Mouse (Mus musculus): ENCODE data around the gene Trip13. TPM values are rescaled to one million over a fixed set of nuclear protein-coding genes. Genes with fewer than 3 reads are reported as not detected.

The Trip13 gene
- polyA plus RNA-seq, 1 experiment from 2014 or later: 44.4 TPM

DNA sequence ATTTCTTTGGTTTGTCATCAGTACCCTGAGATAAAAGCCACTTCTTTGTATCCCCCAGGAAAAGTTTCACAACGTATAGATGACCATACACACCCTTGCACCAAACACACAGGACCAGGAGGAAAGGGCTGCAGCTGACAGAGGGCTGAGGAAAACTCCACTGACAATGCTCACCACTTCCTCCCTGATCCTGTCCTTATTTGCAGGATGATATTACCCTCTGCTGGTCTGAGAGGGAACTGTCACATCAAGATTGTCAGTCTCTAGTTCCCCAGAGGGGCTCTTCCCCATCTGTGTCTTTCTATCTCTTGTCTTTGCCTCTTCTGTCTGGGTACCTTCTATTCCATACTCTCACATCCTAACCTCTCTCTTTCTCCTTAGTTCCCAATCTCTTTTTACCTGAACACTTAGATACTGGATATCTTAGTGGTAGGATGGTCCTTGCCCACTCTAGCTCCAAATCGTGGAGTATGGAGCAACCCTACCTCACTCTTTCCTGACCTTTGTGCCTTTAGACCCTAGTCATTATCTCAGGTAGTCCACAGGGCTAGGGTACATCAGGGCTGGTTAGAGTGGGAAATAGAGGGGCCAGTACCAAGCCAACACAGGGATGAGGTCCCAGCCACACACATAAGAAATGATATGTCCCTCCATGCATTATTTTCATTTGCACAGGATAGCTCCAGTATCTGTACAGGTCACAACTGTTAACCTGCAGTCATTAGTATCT is 29.7 kb downstream of the Trip13 start:
- WGBS: 63% methylated on average over 2 of the region's 2 CpGs
- no peak overlapping the region for H3K4me2 ChIP-seq (replicated peaks; ENCODE audit: low read depth, low read length)
- no peak overlapping the region for H3K4me3 ChIP-seq (ENCODE audit: low read depth, low read length)
- H3K9ac ChIP-seq (replicated peaks; ENCODE audit: low read depth, low read length): no peak overlapping the region
- peaks cover 7% of the 10 kb centered on the region; the same call in 1 of the 2 replicates for H3K36me3 ChIP-seq (ENCODE audit: control insufficient read depth, insufficient read depth, low read length)
- H3K9me3 ChIP-seq (ENCODE audit: control insufficient read depth, low read depth, low read length): no peaks in the 10 kb centered on the region
- H3K27me3 ChIP-seq (ENCODE audit: control insufficient read depth, insufficient read depth, low read length): no peaks in the 10 kb centered on the region
- H3K4me1 ChIP-seq (ENCODE audit: control insufficient read depth, insufficient read depth, low read length): no peaks in the 10 kb centered on the region
- H3K27ac ChIP-seq (ENCODE audit: low read length): no peak overlapping the region
- ATAC-seq (ENCODE audit: insufficient number of reproducible peaks, insufficient read depth, low FRiP score, low read depth): no peak

DNA sequence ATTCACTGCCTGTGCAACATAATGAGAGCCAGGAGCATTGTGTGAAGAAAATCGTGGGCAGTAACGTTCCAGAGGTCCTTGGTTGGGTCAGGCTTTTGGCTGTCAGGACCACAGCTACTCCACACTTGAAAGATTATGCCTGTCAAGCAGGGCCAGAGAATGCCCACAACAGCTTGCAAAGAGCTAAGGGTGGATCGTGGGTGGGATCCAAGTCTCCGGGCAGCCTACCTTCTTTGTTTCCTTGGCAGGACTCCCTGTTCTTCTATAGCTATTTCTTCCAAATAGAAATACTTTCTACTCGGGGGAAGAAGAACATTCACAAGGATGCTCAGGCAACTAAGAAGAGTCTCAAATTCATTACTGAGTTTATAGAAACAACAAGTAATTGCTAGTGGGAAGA is 30.4 kb downstream of the Trip13 start:
- no peaks in the 10 kb centered on the region for H3K27me3 ChIP-seq (ENCODE audit: control insufficient read depth, insufficient read depth, low read length)
- no peak overlapping the region for H3K27ac ChIP-seq (ENCODE audit: low read length)
- no peaks in the 10 kb centered on the region for H3K9me3 ChIP-seq (ENCODE audit: control insufficient read depth, low read depth, low read length)
- WGBS: 88% methylated on average over 5 of the region's 5 CpGs
- no peak overlapping the region for H3K9ac ChIP-seq (replicated peaks; ENCODE audit: low read depth, low read length)
- H3K4me3 ChIP-seq (ENCODE audit: low read depth, low read length): no peak overlapping the region
- H3K4me2 ChIP-seq (replicated peaks; ENCODE audit: low read depth, low read length): no peak overlapping the region
- no peak for ATAC-seq (ENCODE audit: insufficient number of reproducible peaks, insufficient read depth, low FRiP score, low read depth)
- peaks cover 6% of the 10 kb centered on the region; the same call in 1 of the 2 replicates for H3K36me3 ChIP-seq (ENCODE audit: control insufficient read depth, insufficient read depth, low read length)
- H3K4me1 ChIP-seq (ENCODE audit: control insufficient read depth, insufficient read depth, low read length): no peaks in the 10 kb centered on the region

DNA sequence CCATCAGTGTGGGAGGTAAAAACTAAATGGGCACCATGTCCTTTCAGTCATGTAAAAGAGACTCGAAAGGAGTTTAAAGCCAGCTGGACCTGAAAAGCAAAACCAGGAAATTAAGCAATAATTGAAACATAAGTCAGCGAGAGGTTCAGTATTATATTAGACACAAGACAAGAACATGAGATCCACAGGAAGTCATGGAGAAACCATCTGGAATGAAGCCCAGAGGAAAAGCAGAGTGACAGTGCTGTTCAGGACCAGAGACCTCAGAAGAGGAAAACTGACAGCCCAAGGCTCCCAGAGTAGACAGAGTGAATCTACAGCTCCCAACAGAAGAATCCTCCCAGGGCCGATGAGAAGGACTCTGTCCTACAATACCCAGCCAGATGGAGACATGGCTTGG is 40.0 kb downstream of the Trip13 start:
- Histone ChIP-seq H3K9me3 (ENCODE audit: control insufficient read depth, low read depth, low read length) (no peaks in the 10 kb centered on the region), H3K4me3 (ENCODE audit: low read depth, low read length) (no peak overlapping the region), H3K9ac (replicated peaks; ENCODE audit: low read depth, low read length) (no peak overlapping the region), H3K4me2 (replicated peaks; ENCODE audit: low read depth, low read length) (no peak overlapping the region), H3K4me1 (ENCODE audit: control insufficient read depth, insufficient read depth, low read length) (peaks cover 3% of the 10 kb centered on the region; the same call in 1 of the 2 replicates), H3K27me3 (ENCODE audit: control insufficient read depth, insufficient read depth, low read length) (no peaks in the 10 kb centered on the region), H3K36me3 (ENCODE audit: control insufficient read depth, insufficient read depth, low read length) (no peaks in the 10 kb centered on the region), H3K27ac (ENCODE audit: low read length) (no peak overlapping the region)
- 74% methylated on average over 3 of the region's 3 CpGs for WGBS
- no peak for ATAC-seq (ENCODE audit: insufficient number of reproducible peaks, insufficient read depth, low FRiP score, low read depth)

DNA sequence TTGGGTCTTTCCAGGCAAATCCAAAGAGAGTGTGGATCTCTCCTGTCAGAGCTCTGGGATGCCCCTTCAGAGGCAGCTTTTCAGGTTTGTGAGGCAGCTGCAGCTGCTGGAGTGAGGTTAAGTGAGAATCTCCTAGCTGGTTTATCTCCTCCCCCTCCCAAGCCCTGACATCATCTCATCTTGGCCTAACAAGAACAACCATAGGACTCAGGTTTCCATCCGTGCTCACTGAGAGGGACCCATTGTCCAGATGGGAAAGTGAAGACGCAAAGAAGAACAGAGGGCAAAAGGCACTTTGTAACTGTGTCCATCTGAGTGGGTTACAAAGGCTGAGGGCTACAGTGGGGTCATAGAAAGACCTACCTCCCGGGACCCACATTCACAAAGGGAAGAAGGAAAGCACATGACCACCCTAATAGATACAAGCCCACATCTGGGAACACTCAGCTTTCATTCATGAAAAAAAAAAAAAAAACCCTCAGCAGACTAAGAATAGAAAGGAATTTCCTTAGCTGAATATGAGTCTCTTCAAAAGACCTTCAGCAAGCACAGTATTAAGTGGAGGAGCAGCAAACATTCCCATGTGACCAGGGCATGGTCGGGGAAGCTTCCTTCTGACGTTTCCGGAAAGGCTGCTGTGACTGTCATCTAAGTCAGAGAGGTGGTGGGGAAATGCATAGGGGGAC is 44.9 kb downstream of the Trip13 start:
- peak; percentile 80; the same call in 1 of the 2 replicates for ATAC-seq (ENCODE audit: insufficient number of reproducible peaks, insufficient read depth, low FRiP score, low read depth)
- Histone ChIP-seq H3K4me2 (replicated peaks; ENCODE audit: low read depth, low read length) (no peak overlapping the region), H3K36me3 (ENCODE audit: control insufficient read depth, insufficient read depth, low read length) (no peaks in the 10 kb centered on the region)

DNA sequence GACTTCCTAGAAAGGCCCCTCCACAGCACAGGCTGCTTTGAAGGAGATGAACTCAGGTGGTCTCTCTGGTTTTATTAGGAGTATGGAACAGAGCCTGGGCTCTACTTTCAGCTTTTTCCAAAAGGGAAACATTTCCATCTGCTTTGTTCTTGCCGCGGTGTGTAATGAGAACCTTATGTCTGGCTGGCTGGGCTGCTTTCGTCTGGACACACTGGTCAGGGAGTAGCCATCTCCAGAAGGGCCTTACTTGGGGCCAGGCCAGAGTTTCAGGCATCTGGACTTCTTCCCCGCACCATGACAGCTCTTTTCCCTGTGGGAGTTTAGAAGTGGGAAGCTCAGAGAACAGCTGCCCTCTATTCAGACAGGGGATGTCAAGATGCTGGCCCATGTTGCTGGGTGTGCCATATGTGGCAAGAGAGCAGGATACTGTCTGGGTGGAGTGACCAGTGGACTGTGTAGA is 50.1 kb downstream of the Trip13 start:
- 35% methylated on average over 4 of the region's 4 CpGs for WGBS
- Histone ChIP-seq H3K9ac (replicated peaks; ENCODE audit: low read depth, low read length) (no peak overlapping the region), H3K4me3 (ENCODE audit: low read depth, low read length) (no peak overlapping the region), H3K4me2 (replicated peaks; ENCODE audit: low read depth, low read length) (no peak overlapping the region), H3K36me3 (ENCODE audit: control insufficient read depth, insufficient read depth, low read length) (no peaks in the 10 kb centered on the region), H3K27me3 (ENCODE audit: control insufficient read depth, insufficient read depth, low read length) (no peaks in the 10 kb centered on the region), H3K4me1 (ENCODE audit: control insufficient read depth, insufficient read depth, low read length) (peaks cover 8% of the 10 kb centered on the region; the same call in 1 of the 2 replicates), H3K9me3 (ENCODE audit: control insufficient read depth, low read depth, low read length) (no peaks in the 10 kb centered on the region), H3K27ac (ENCODE audit: low read length) (no peak overlapping the region; the same call in 1 of the 2 replicates)
- ATAC-seq (ENCODE audit: insufficient number of reproducible peaks, insufficient read depth, low FRiP score, low read depth): peak; percentile 78; the same call in 1 of the 2 replicates

More for the DNA sequence above, 44.9 kb downstream of the Trip13 start:
- Histone ChIP-seq H3K27ac (ENCODE audit: low read length) (peak overlapping the region; percentile 66; the same call in 1 of the 2 replicates), H3K9ac (replicated peaks; ENCODE audit: low read depth, low read length) (no peak overlapping the region), H3K9me3 (ENCODE audit: control insufficient read depth, low read depth, low read length) (no peaks in the 10 kb centered on the region), H3K4me1 (ENCODE audit: control insufficient read depth, insufficient read depth, low read length) (peaks cover 9% of the 10 kb centered on the region; the same call in 1 of the 2 replicates), H3K27me3 (ENCODE audit: control insufficient read depth, insufficient read depth, low read length) (no peaks in the 10 kb centered on the region), H3K4me3 (ENCODE audit: low read depth, low read length) (no peak overlapping the region)
- 34% methylated on average over 6 of the region's 6 CpGs for WGBS

GRCm38 (mm10) chr13:73886601-73887000 is 51.0 kb downstream of the Trip13 start:
- Histone ChIP-seq H3K9ac (replicated peaks; ENCODE audit: low read depth, low read length) (no peak overlapping the region), H3K36me3 (ENCODE audit: control insufficient read depth, insufficient read depth, low read length) (no peaks in the 10 kb centered on the region), H3K4me3 (ENCODE audit: low read depth, low read length) (no peak overlapping the region), H3K27ac (ENCODE audit: low read length) (no peak overlapping the region), H3K27me3 (ENCODE audit: control insufficient read depth, insufficient read depth, low read length) (no peaks in the 10 kb centered on the region), H3K9me3 (ENCODE audit: control insufficient read depth, low read depth, low read length) (no peaks in the 10 kb centered on the region), H3K4me2 (replicated peaks; ENCODE audit: low read depth, low read length) (no peak overlapping the region), H3K4me1 (ENCODE audit: control insufficient read depth, insufficient read depth, low read length) (0 out of 2 replicates have a peak, but pooled peaks cover 4% of the 10 kb centered on the region)
- WGBS: 81% methylated on average over 5 of the region's 5 CpGs
- no peak for ATAC-seq (ENCODE audit: insufficient number of reproducible peaks, insufficient read depth, low FRiP score, low read depth)

DNA sequence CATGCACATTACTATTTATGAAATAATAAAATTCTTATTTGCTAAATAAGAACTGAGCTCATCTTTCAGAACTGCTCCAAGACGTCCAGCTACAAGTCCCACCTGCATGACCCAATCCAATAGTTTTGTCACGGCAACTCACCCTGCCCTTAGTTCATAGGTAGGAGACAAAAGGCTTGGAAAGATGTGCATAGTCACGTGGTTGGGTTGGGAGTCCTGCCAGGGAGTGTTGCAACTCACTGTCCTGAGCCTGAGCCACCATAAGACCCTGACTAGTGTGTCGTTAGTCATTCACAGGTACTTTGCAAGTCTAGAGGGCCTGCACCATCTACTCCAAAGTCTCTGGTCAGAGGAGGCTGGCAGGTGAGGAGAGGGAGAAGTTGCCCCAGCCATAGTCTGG is 51.5 kb downstream of the Trip13 start:
- Histone ChIP-seq H3K27me3 (ENCODE audit: control insufficient read depth, insufficient read depth, low read length) (no peaks in the 10 kb centered on the region), H3K4me1 (ENCODE audit: control insufficient read depth, insufficient read depth, low read length) (0 out of 2 replicates have a peak, but pooled peaks cover 4% of the 10 kb centered on the region), H3K9me3 (ENCODE audit: control insufficient read depth, low read depth, low read length) (no peaks in the 10 kb centered on the region), H3K36me3 (ENCODE audit: control insufficient read depth, insufficient read depth, low read length) (no peaks in the 10 kb centered on the region), H3K9ac (replicated peaks; ENCODE audit: low read depth, low read length) (no peak overlapping the region), H3K27ac (ENCODE audit: low read length) (no peak overlapping the region), H3K4me3 (ENCODE audit: low read depth, low read length) (no peak overlapping the region), H3K4me2 (replicated peaks; ENCODE audit: low read depth, low read length) (no peak overlapping the region)
- WGBS: 77% methylated on average over 4 of the region's 4 CpGs
- ATAC-seq (ENCODE audit: insufficient number of reproducible peaks, insufficient read depth, low FRiP score, low read depth): no peak

GRCm38 (mm10) chr13:73885656-73886055 is 51.9 kb downstream of the Trip13 start:
- no peak for ATAC-seq (ENCODE audit: insufficient number of reproducible peaks, insufficient read depth, low FRiP score, low read depth)
- H3K4me1 ChIP-seq (ENCODE audit: control insufficient read depth, insufficient read depth, low read length): 0 out of 2 replicates have a peak, but pooled peaks cover 4% of the 10 kb centered on the region
- no peaks in the 10 kb centered on the region for H3K27me3 ChIP-seq (ENCODE audit: control insufficient read depth, insufficient read depth, low read length)
- no peak overlapping the region for H3K27ac ChIP-seq (ENCODE audit: low read length)
- no peak overlapping the region for H3K4me2 ChIP-seq (replicated peaks; ENCODE audit: low read depth, low read length)
- no peaks in the 10 kb centered on the region for H3K36me3 ChIP-seq (ENCODE audit: control insufficient read depth, insufficient read depth, low read length)
- WGBS: 71% methylated on average over 4 of the region's 4 CpGs
- H3K9me3 ChIP-seq (ENCODE audit: control insufficient read depth, low read depth, low read length): no peaks in the 10 kb centered on the region
- H3K4me3 ChIP-seq (ENCODE audit: low read depth, low read length): no peak overlapping the region
- no peak overlapping the region for H3K9ac ChIP-seq (replicated peaks; ENCODE audit: low read depth, low read length)
